In genomic region chr4:119635686-119636085, GRCm38 (mm10) we compare ENCODE assay signal across 37 mouse cellular contexts. TPM values are rescaled to one million over a fixed set of nuclear protein-coding genes. Genes with fewer than 3 reads are reported as not detected.
"Had no signal": no experiment of that assay in that cellular context is flagged by ENCODE, and none has a peak within 500 bp of the region (broad histone marks: within the 10 kb centered on the region; RNA-seq: fewer than 3 reads in every experiment).

No protein-coding gene starts in this region.

- H3K27ac ChIP-seq: gastrocnemius, adult 2 months; hindbrain, embryonic 10.5 days; hindbrain, embryonic 12.5 days; hindbrain, embryonic 15.5 days; hindbrain, postnatal 0 days; kidney, postnatal 0 days; limb, embryonic 13.5 days; limb, embryonic 15.5 days; liver, embryonic 12.5 days; liver, embryonic 14.5 days had no signal

- H3K4me3 ChIP-seq: gastrocnemius, adult 2 months; hindbrain, embryonic 10.5 days; hindbrain, embryonic 12.5 days; hindbrain, embryonic 15.5 days; kidney, embryonic 15.5 days; limb, embryonic 13.5 days; limb, embryonic 15.5 days; liver, embryonic 12.5 days had no signal

- ATAC-seq: hindbrain, postnatal 0 days; intestine, embryonic 16.5 days; liver, embryonic 12.5 days had no signal

- H3K27me3 ChIP-seq: hindbrain, embryonic 12.5 days; hindbrain, embryonic 15.5 days; kidney, embryonic 15.5 days; limb, embryonic 13.5 days; limb, embryonic 15.5 days; liver, embryonic 12.5 days had no signal

- H3K9me3 ChIP-seq: hindbrain, embryonic 10.5 days; hindbrain, embryonic 12.5 days; hindbrain, embryonic 15.5 days; kidney, embryonic 15.5 days; limb, embryonic 13.5 days; limb, embryonic 15.5 days; liver, embryonic 12.5 days had no signal

- H3K9ac ChIP-seq: hindbrain, embryonic 12.5 days; hindbrain, embryonic 15.5 days; kidney, embryonic 15.5 days; limb, embryonic 13.5 days; limb, embryonic 15.5 days; liver, embryonic 12.5 days; liver, embryonic 14.5 days had no signal

- DNase-seq: gastrocnemius, adult 2 months; gastrocnemius, postnatal 10 days; gastrocnemius, postnatal 25 days; heart, postnatal 36 days; kidney, adult 11 months; kidney, adult 2 months; kidney, adult 9 months; kidney, postnatal 14 days; kidney, postnatal 36 days; layer of hippocampus, adult 9-11 months; layer of hippocampus, postnatal 36 days; left cerebral cortex, postnatal 4 days had no signal

- H3K36me3 ChIP-seq: hindbrain, embryonic 12.5 days; hindbrain, embryonic 15.5 days had no signal

- H3K4me2 ChIP-seq: hindbrain, embryonic 12.5 days; hindbrain, embryonic 15.5 days; kidney, embryonic 15.5 days; limb, embryonic 13.5 days; limb, embryonic 15.5 days; liver, embryonic 12.5 days had no signal

RNA-seq across cellular contexts. Expression of gene Guca2a, which starts 1.8 kb away (rescaled TPM):
- total RNA-seq: gastrocnemius, adult 2 months; gastrocnemius, postnatal 10 days; gastrocnemius, postnatal 25 days; gastrocnemius, postnatal 4 days; granulocyte monocyte progenitor cell, adult 5-6 weeks; heart, adult 8-10 months; heart, postnatal 36 days; hindbrain, postnatal 0 days; layer of hippocampus, adult 18-20 months; layer of hippocampus, adult 8-10 months; layer of hippocampus, postnatal 14 days; layer of hippocampus, postnatal 36 days; left cerebral cortex, adult 18-20 months; left cerebral cortex, postnatal 10 days; left cerebral cortex, postnatal 25 days; left cerebral cortex, postnatal 4 days; liver, adult 2 months had no signal
- polyA plus RNA-seq: frontal cortex, adult 2 months; heart, embryonic 14.5 days; hindbrain, embryonic 10.5 days; hindbrain, embryonic 12.5 days; hindbrain, embryonic 15.5 days; hindbrain, postnatal 0 days; limb, embryonic 11.5 days; limb, embryonic 13.5 days; limb, embryonic 15.5 days; liver, embryonic 12.5 days; liver, embryonic 14.5 days had no signal

RNA-seq across cellular contexts. Expression of gene Guca2b, which starts 23.1 kb away (rescaled TPM):
- total RNA-seq: gastrocnemius, adult 2 months; gastrocnemius, postnatal 10 days; gastrocnemius, postnatal 25 days; gastrocnemius, postnatal 4 days; granulocyte monocyte progenitor cell, adult 5-6 weeks; hindbrain, postnatal 0 days; layer of hippocampus, adult 18-20 months; layer of hippocampus, adult 8-10 months; layer of hippocampus, postnatal 14 days; layer of hippocampus, postnatal 36 days; left cerebral cortex, adult 18-20 months; left cerebral cortex, adult 8-10 months; left cerebral cortex, postnatal 10 days; left cerebral cortex, postnatal 25 days; left cerebral cortex, postnatal 4 days; liver, adult 2 months had no signal
- polyA plus RNA-seq: heart, embryonic 14.5 days; hindbrain, embryonic 10.5 days; hindbrain, embryonic 12.5 days; hindbrain, embryonic 15.5 days; hindbrain, postnatal 0 days; limb, embryonic 11.5 days; limb, embryonic 13.5 days; limb, embryonic 15.5 days; liver, adult 2 months had no signal
